Mouse (Mus musculus): ENCODE data around the gene Zc3h18.

Gene Zc3h18

DNA sequence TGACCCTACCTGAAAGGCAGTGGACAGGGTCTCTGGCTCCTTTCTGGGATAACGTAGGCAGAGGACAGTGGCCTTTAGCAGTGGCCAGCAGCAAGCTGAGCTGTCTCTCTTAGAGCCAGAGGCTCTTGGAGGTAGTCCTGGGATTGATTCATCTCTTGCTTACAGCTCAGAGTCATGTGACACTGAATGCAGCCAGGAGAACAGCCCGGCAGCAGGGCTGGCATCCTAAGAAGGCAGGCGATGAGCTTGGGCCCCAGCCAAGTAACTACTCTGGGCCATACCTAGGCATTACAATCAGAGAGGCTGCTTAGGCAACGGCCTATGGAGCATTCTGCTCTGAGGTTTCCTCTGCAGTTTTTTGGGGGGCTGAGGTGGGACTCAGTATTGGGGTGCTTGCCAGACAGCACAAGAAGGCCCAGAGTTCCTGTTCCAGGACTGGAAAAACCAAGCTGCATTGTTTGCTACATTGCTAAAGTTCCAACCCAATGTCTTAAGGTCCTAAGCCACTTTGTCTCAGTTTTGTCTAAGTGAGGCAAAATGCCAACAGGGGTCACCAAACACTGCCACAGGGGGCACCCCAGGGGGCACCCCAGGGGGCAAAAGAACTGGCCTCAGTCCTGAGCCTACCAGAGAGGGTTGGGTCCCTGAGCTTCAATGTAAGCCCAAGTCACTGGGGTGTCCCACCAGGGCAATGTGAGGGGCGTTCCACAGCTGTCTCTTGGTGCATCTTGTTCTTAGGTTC lies 28.4 kb upstream of the Zc3h18 start:
- peak; percentile 67 for DNase-seq

DNA sequence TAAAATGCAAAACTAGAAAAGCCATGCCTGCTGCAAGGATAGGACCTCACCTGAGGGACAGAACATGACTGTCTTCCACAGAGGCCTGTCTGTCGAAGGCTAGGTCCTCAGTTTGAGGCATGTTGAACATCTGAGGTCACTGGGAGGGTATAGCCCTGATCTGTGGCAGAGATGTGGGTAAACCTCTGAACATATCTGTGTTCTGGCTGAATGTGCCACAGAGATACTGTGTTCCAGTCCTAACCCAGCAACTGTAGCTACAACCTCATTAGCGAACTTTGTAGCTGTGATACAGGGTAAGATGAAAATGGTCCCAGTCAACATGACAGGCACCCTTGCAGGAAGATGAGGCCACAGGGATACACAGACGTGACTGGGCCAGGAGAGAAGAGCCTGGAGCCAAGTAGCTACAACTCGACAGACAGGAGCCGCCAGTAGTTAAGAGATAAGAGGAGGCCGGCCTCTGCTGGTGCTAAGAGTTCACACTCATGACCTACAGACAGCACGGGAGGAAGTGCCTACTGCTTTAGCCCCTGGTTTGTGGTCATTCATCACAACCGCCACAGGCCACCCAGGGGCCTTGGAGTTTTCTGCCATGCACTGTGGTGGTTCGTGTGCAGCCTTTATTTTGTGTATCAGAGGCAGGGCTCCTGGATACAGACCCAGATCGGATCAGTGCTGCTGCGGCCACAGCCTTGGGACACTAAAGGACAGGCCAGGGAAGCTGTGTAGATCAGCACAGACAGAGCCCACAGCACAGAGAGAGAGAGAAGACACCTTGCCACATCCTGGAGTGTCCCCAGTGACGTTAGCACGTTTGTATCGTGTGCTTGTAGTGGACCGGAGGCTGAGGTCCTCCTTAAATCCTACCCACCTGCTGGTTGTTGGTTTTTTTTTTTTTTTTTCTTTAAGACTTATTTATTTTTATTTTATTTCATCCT lies 26.8 kb upstream of the Zc3h18 start:
- no peak for DNase-seq

DNA sequence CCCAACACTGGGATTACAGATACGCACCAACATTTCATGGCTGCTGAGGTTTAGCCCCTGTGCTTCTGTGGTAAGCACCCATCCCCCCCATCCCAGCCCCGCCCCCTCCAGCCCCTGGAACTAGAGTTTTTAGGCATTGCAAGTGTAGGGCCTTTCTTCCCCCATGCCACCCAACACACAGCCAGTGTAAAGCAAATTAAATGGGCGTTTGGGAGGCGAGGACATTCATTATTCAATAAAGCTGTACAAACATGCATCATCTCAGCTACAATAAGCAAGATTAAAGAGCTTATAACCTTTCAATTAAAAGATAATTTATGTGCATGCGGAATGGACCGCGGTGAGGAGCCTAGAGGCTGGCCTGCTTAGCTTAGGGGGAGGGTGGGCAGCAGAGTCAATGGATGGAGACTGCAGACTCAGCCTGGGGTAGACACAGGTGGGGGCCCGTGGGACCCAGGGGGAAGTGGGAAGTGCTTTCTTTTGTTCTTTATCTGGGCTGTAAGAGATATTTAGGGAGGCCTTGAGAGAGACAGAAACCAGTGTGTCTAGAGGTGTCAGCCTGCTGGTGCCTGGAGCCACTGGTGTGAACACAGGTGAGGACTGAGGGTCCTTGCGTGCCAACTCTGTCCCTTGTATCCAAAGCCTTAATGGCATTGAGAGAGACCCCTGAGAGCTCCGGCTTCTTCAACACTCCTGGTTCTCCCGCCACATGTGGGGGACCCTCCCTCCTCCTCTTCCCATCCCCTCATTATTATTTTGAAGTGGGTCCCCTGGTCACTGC lies 25.9 kb upstream of the Zc3h18 start:
- no peak for DNase-seq

DNA sequence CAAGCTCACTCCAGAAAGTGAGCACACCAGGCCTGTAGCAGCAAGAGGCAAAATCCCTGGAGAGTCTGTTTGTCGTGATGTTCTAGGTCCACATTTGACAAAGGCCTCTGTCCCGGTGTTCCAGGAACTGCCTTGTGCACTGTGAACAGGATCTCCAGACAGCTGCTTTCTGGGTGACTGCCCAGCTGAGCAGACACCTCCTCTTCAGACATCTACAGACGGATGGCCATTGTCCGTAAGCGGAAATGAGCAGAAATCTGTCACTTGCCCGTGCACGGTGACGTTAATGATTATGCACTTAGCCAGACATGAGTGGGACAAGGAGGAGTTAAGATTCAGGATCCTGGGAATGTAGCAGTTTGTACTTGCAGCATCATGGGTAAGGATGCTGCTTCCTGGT lies 22.3 kb upstream of the Zc3h18 start:
- DNase-seq: no peak

DNA sequence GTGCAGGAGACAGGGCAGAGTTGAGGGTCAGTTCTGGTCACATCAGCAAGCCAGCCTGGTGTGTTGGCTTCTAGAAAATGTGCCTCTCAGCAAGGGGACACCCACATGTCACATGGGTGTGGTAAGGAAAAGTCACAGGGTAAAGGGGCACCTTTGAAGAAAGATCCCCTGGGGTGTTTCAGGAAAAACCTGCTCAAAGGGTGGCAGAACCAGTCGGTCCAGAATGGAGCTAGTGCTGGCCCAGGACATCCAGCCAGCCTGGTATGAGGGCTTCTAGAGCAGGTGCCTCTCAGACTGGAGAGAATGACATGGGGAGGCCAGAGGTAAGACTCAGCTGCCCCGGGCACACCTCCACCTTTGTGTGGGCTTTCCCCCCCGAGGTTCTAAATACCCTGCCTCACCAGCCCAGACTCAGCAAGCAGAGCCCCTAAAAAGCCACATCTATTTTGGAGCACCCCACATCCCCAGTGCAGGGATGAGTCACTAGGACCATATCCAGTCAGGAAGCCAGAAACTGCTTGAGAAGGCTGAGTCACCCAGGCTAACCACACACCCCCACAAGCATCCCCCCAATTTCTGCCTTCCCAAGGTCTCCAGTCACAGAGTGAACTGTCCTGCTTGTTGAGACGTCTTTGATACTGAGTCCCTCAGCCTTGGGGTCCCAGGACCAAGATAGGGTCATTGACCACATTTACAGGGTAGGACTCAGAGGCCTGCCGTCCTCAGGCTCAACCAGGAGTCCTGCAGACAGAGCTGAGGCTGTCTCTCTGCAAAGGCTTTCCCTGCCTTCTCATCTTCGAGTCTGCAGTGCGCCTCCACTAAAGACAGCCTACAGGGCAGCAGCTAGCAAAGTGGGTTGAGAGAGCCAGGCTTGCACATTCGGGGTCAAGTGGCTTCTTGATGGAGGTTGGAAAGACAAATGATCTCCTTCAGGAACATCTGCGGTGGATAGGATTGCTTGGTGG lies 20.5 kb upstream of the Zc3h18 start:
- DNase-seq: no peak

DNA sequence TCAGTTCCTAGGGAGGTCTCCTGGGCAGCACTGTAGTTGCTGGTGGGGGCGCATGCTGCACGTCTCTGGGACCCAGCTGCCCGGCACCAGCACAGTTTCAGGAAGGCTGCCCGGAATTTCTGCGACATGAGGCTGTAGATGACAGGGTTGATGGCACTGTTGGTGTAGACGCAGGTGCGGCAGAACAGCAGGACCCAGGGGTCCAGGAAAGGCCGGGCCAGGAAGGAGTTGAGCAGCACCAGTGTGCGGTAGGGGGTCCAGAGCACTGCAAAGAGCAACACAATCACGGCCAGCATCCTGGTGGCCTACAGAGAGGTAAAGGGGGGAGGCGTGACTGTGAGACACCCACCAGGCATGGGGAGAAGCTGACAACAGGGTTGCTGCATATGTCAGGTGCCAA lies 19.2 kb upstream of the Zc3h18 start:
- no peak for DNase-seq

DNA sequence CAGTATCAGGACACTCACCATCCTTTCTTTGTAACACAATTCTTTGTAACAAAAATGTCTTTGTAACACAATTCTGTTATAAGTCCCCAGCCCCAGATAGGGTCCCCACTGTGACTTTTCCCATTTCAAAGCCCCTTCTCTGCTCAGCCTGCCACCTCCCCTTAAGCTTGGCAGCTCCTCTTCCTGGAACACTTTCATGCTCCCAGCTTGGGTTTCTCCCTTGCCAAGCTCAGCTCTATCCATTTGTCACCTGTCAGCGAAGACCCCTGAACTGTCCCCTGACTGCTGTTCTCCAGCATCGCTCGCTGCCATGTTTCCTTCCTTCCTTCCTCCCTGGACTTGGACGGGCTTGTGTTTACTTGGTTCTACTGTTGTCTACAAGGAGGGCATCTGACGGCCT lies 18.8 kb upstream of the Zc3h18 start:
- no peak for DNase-seq

DNA sequence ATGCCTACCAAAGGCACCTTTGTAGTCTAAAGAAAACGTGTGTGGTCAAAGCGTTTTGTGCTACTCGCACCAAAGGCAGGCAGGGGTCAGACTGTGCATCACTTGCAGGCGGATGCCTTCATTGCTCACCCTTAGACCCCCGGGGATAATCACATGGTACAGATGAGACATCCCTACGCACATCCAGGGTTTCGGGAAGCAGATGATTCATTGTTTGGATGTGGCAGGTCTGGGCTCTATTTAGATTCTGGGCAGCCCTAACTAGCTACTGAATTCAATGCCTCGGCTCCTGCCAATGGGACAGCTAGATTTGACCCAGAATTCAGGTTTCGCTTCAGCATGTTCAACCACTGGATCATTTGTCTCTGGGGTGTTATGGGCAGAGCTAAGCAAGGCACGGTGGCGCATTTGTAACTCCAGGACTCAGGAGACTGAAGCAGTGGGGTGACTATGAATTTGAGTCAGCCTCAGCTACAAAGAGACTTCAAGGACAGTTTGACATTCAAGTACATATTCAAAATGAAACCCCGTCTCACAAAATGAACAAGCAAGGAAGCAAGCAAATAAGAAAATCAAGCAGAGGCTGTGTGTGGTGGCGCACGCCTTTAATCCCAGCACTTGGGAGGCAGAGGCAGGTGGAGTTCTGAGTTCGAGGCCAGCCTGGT lies 17.2 kb upstream of the Zc3h18 start:
- no peak for DNase-seq

DNA sequence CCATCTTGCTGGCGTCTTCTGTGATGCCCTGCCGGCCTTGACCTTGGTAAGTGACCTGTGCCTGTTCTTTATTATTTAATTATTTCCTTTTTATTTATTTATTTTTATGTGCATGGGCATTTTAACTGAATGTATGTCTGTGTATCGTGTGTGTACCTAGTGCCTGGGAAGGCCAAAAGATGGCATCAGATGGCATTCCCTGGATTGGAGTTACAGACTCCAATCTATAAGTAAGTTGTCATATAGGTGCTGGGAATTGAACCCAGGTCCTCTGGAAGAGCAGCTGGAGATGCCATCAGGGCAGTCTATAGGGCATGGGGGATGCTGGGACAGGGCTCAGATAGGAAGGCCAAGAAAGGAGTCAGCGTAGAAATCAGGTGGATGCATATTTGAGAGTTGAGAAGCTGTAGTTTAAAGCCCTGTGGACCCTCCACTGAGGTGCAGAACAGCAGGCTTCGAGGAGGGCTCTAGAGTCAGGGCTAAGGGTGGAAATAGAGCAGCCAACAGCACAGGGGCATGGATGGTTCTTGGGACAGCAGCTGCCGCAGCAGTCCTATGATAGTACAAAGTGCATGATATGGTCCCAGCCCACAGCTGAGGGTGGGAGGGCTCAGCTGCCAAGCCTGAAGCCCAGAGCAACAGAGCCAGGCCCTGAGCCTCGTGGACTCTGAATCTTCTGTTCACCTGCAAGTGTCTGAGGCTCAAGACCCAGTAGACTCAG lies 15.6 kb upstream of the Zc3h18 start, which contains the start of gene Trhr2:
TSS of gene Trhr2 (minus strand) at position 51 of the 721 bp plus-strand sequence.
- DNase-seq: no peak

DNA sequence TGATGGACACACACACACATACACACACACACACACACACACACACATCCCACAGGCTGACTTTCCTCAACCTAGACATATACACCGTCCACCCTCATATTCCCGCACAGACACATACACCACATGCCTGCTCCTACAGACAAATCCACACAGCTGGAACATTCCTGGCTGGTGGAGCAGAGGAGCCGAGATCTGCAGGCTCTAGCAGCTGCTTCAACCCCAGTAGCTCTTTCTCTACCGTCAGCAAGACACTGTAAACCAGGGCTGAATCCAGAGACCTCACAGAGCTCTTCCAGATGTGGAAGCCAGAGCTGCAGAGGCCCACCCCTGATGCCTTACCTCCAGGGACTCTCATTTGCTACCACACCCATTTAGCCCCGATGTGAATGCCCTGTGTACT lies 14.1 kb upstream of the Zc3h18 start:
- DNase-seq: no peak

DNA sequence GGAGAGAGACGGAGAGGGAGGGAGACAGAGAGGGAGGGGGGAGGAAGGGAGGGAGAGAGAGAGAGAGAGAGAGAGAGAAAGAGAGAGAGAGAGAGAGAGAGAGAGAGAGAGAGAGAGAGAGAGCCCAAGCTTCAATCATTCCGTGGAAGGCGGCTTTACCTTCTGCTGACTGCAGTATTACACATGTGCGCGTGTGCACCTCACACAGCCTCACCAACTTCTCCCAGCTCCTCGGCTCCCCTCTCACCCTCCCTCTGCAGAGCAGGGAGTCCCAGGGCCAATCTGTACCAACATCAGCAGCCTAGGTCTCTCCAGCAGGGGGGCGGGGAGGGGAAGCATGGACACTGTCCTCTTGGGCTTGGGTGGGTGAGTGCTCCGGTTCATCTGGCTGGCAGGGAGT lies 13.4 kb upstream of the Zc3h18 start:
- DNase-seq: no peak

DNA sequence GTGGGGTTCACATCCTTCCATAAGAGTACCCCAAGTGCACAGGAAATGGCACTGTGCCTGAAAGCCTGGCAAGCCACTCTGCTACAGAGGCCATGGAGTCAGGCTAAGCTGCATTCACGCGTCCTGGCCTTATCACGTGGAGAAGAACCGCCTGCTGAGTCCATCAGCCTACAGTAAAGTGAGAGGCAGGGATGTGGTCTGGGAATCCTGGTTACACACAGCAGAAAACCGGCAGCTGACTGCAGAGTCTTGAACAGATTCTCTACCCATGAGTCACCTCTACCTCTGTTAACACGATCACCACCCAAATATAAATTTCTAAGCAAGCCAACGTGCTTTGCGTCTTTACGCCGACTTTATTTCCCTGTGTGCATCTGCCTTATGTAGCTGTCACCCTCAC lies 7.9 kb upstream of the Zc3h18 start:
- DNase-seq: no peak

DNA sequence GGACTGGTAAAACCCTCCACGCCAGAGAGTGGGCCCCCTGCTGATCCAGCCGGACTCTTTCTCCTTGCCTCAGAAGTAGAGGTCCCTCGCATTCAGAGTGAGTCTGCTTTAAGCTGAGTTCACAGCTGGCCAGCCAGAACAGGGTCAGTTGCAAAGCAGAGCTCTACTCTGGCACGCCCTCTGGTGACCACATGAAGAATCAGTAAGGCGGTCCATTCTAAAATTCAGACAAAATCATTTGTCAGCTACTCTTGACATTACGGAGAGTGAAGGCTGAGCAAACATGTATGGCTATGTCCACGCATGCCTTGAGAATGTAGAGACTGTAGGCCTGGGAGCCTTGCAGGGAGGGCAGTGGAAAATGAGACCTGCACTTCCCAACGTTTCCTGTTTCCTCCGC lies 6.7 kb upstream of the Zc3h18 start:
- peak; percentile 80 for DNase-seq

DNA sequence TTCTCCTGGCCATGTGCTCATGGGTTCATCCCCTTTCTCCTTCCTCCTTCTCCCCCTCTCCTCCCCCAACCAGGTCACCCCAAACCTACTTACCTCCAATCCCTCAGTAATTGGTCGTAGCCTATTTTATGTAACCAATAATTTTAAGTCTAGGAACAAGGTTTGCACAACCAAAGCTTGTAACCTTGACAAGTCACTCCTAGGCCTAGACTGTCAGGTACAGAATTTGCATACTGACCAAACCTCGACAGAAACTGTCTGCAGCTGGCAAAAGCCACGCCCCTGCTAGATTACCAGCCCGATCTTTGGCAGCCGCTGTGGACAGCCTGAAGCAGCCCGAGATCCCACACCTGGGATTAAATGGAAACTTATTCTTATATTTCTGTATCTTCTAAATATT lies 4.7 kb upstream of the Zc3h18 start:
- no peak for DNase-seq

DNA sequence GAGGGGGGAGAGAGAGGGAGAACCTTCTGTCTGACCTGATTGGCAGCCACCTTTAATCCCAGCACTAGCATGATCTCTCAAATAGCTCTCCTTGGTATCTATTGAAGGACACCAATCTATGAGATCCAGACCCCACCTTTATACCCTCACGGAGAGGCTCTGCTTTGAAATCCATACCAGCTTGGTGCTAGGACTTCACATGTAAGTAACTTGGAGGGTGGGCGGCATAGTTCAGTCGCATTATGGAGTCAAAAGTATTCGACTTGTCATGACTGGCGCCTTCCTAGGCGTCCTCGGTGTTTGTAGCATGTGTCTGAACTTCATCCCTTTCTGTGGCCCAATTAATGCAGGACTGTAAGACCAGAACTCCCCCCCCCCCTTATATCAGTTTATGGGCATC lies 1.1 kb upstream of the Zc3h18 start:
- no peak for DNase-seq

DNA sequence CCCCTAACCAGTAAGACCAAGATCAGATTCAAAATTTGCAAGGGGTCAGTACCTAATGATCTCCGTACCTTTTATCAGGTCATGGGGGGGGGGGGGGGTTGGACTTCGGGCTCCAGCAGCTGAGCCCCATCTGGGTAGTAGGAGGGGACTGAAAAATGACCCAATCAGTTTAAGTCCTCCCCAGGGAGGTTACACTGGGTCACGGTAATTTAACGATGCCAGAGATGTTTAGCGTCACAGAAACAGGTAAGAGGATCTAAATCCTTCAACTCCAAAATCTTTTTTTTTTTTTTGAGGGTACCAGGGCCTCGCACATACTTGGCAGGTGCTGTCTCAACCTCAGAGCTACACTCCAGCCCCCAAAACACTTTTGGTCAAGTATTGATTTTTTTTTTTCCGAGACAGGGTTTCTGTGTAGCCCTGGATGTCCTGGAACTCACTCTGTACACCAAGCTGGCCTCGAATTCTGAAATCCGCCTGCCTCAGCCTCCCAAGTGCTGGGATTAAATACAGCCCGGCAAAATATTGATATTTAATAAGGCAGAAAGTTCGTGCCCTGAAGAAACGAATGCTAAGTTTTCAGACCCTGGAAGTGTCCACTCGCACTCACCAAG lies 551 bp upstream of the Zc3h18 start:
- DNase-seq: no peak

DNA sequence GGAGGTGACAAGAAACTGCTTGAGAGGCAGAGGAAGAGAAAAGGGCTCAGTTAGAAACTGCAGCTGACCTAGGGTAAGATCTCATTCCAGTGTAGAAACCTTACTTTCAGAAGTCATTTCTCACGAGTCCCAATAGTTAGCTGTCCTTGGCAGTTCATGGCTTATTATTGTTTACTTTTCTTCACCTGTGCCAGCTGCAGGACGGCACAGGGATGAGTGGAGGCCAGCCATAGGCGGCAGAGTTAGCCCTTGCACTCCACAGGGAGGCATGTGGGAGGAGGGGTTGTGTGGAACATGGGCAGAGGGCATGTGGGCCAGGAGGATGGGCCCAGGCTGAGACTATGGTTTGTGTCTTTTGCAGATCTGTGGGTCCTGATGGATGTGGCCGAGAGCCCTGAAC lies 6.6 kb downstream of the Zc3h18 start:
- no peak for DNase-seq

DNA sequence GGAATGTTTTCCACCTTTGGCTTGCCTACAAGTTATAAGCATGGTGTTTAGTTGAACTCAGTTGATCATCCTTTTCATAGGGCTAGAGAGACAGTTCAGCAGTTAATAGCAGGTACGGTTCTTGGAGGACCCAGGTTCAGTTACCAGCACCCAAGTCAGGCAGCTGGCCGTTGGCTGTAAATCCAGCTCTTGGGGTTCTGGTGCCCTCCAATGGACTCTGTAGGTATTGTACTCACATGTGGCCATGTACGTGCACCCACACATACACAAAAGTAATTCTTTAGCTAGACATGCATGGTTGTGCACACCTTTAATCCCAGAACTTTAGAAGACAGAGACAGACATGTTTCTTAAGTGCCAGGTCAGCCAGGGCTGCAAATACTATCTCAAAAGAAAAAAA lies 12.9 kb downstream of the Zc3h18 start:
- no peak for DNase-seq

DNA sequence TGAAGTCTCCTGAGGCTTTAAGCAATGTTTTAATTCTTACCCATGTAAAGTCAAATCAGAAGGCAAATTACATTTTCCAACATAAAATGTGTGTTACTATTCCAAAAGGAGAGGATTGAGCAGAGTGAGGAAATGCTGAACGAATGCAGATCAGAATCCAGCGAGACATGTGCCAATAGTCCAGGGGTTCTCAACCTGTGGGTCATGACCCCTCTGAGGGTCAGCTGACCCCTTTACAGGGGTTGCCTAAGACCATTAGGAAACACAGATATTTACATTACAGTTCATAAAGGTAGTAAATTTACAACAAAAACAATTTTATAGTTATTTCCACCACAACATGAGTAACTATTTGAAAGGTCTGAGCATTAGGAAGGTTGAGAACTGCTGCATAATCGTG lies 14.3 kb downstream of the Zc3h18 start:
- DNase-seq: no peak

DNA sequence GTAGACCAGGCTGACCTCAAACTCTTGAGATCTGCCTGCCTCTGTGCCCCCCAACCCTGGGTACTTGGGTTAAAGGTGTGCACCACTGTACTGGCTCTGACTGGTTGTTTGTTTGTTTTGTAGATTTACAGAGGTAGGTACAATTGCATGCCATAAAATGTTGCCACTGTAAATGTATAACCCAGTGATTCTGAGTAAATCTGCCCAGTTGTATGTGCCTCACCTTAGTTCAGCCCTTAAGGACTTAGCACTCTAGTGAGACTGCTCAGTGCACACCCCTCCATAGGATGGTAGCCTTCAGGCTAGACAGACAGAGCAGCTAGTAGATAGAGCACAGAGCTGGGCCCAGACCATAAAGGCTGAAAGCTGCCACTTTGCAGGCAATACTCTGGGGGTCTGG lies 17.3 kb downstream of the Zc3h18 start:
- no peak for DNase-seq

DNA sequence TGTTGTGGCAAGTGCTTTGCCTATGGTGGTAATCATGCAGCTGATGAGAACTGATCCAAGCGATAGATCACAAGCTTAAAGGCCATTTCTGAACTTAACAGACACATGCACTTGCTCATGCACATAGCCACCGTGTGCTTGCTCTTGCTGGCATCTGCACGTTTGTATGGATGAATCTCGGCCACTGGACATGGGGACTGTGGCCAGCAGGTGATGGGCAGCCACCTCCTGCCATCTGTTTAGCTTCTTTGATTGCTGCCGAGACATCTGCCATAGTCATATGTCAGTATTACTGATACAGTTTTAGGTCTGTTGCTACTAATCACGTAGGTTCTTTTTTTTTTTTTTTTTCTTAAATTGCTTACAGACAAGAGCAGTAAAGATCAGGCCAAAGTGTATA lies 18.9 kb downstream of the Zc3h18 start:
- DNase-seq: no peak

All from right cerebral cortex, postnatal 14 days (tissue).